Comparison of ENCODE assay signal across 8 mouse cellular contexts in genomic region chr12:112721424-112722239, GRCm38 (mm10). TPM values are rescaled to one million over a fixed set of nuclear protein-coding genes. Genes with fewer than 3 reads are reported as not detected.
A peak's percentile ranks its signal among the peaks of the same experiment; 100 is the strongest.
DNase-seq lines count a peak whose midpoint lies in the region; ATAC-seq and TF ChIP-seq lines count a peak whose summit lies in the region.

No protein-coding gene starts in this region.

- H3K4me3 ChIP-seq in embryonic facial prominence, embryonic 14.5 days (ENCODE audit: low read depth, low read length) = peak overlapping the region; percentile 85
- H3K4me3 ChIP-seq in hindbrain, embryonic 15.5 days = peak overlapping the region; percentile 92
- peak overlapping the region; percentile 94 for H3K4me3 ChIP-seq in liver, adult 2 months (ENCODE audit: insufficient read depth, low read depth, low read length)
- H3K4me3 ChIP-seq in myocyte = no peak overlapping the region

- H3K36me3 ChIP-seq in embryonic facial prominence, embryonic 14.5 days (ENCODE audit: control insufficient read depth, insufficient read depth, low read length) = peaks cover 15% of the 10 kb centered on the region; the same call in 1 of the 2 replicates
- no peaks in the 10 kb centered on the region for H3K36me3 ChIP-seq in hindbrain, embryonic 15.5 days
- no peaks in the 10 kb centered on the region for H3K36me3 ChIP-seq in liver, adult 2 months (ENCODE audit: control insufficient read depth, insufficient read depth, low read length)
- no peaks in the 10 kb centered on the region for H3K36me3 ChIP-seq in myocyte (ENCODE audit: control insufficient read depth, insufficient read depth)

- DNase-seq in adrenal gland, adult (ENCODE audit: inconsistent age in 2 of 2, low spot score in 1 of 2) = peak; percentile 75 to 83
- no peak for DNase-seq in adrenal gland, adult 8-10 months
- peak; percentile 55 to 62 for DNase-seq in adrenal gland, adult 18-20 months (ENCODE audit: low spot score in 2 of 2)
- peak; percentile 86 for DNase-seq in embryonic facial prominence, embryonic 14.5 days (ENCODE audit: low spot score)
- DNase-seq in liver, adult 2 months (ENCODE audit: extremely low read depth, low read depth, low spot score) = peak; percentile 87
- peak; percentile 47 to 62 for DNase-seq in thymus, postnatal 36 days

- H3ac ChIP-seq in myocyte (ENCODE audit: control insufficient read depth, insufficient read length) = peak overlapping the region; percentile 21

- H3K79me2 ChIP-seq in liver, adult 2 months (ENCODE audit: control insufficient read depth, insufficient read depth, low read length) = peaks cover 25% of the 10 kb centered on the region; the same call in 1 of the 2 replicates
- peaks cover 5% of the 10 kb centered on the region for H3K79me2 ChIP-seq in myocyte (ENCODE audit: control insufficient read depth, insufficient read depth)

- H3K27ac ChIP-seq in embryonic facial prominence, embryonic 14.5 days (replicated peaks; ENCODE audit: low read depth, low read length) = peak overlapping the region; percentile 82
- H3K27ac ChIP-seq in hindbrain, embryonic 15.5 days (replicated peaks) = peak overlapping the region; percentile 65
- H3K27ac ChIP-seq in liver, adult 2 months (replicated peaks; ENCODE audit: insufficient read depth, low read depth, low read length) = peak overlapping the region; percentile 91

- peak overlapping the region; percentile 89 for H3K9ac ChIP-seq in embryonic facial prominence, embryonic 14.5 days (ENCODE audit: low read depth, low read length)
- H3K9ac ChIP-seq in hindbrain, embryonic 15.5 days = peak overlapping the region; percentile 93
- H3K9ac ChIP-seq in liver, adult 2 months (ENCODE audit: low read depth, low read length) = peak overlapping the region; percentile 82

- peak; percentile 63 for TF ChIP-seq POLR2A in liver, adult 2 months (IDR thresholded peaks at IDR 0.05; ENCODE audit: extremely low read depth, insufficient read depth, low read length)
- TF ChIP-seq POLR2A in myocyte (IDR thresholded peaks at IDR 0.05; ENCODE audit: insufficient read length, low read depth) = peak; percentile 84

- 3% methylated on average over 37 of the region's 69 CpGs for WGBS in embryonic facial prominence, embryonic 14.5 days
- 4% methylated on average over 40 of the region's 69 CpGs for WGBS in hindbrain, embryonic 15.5 days
- WGBS in liver, adult 2 months = 4% methylated on average over 63 of the region's 69 CpGs

- peak; percentile 80 for ATAC-seq in embryonic facial prominence, embryonic 14.5 days (ENCODE audit: low read depth)
- ATAC-seq in hindbrain, embryonic 15.5 days (ENCODE audit: low FRiP score, low read depth) = peak; percentile 21

- no peaks in the 10 kb centered on the region for H3K9me3 ChIP-seq in embryonic facial prominence, embryonic 14.5 days (ENCODE audit: control insufficient read depth, low read length)
- no peaks in the 10 kb centered on the region for H3K9me3 ChIP-seq in hindbrain, embryonic 15.5 days

- H3K4me1 ChIP-seq in embryonic facial prominence, embryonic 14.5 days (ENCODE audit: control insufficient read depth, insufficient read depth, low read length) = peaks cover 24% of the 10 kb centered on the region
- peaks cover 51% of the 10 kb centered on the region for H3K4me1 ChIP-seq in hindbrain, embryonic 15.5 days (replicated peaks)
- H3K4me1 ChIP-seq in liver, adult 2 months (ENCODE audit: control insufficient read depth, insufficient read depth, low read length) = peaks cover 10% of the 10 kb centered on the region

- H3K4me2 ChIP-seq in embryonic facial prominence, embryonic 14.5 days (ENCODE audit: low read depth, low read length) = peak overlapping the region; percentile 88
- peak overlapping the region; percentile 91 for H3K4me2 ChIP-seq in hindbrain, embryonic 15.5 days
- peak overlapping the region; percentile 86 for H3K4me2 ChIP-seq in myocyte (ENCODE audit: low read depth)

- 0 out of 2 replicates have a peak, but pooled peaks cover 5% of the 10 kb centered on the region for H3K27me3 ChIP-seq in embryonic facial prominence, embryonic 14.5 days (replicated peaks; ENCODE audit: control insufficient read depth, insufficient read depth, low read length)
- H3K27me3 ChIP-seq in hindbrain, embryonic 15.5 days = peaks cover 2% of the 10 kb centered on the region; the same call in 1 of the 2 replicates
- H3K27me3 ChIP-seq in liver, adult 2 months (ENCODE audit: control insufficient read depth, insufficient read depth, low read length) = no peaks in the 10 kb centered on the region
- H3K27me3 ChIP-seq in myocyte (ENCODE audit: control insufficient read depth, insufficient read depth, insufficient read length) = no peaks in the 10 kb centered on the region

- TF ChIP-seq CTCF in liver, adult 2 months (IDR thresholded peaks at IDR 0.05; ENCODE audit: low read depth, low read length) = no peak

TF ChIP-seq in myocyte, 11 proteins besides CTCF, POLR2A, EP300 and RAD21:
- TF ChIP-seq TCF12 (IDR thresholded peaks at IDR 0.05; ENCODE audit: insufficient read depth, poor library complexity, severe bottlenecking) (no peak), MYOD1 (IDR thresholded peaks at IDR 0.05; ENCODE audit: control insufficient read depth in 1 of 3, insufficient read length in 2 of 3, low read depth in 2 of 3) (no peak), CEBPB (IDR thresholded peaks at IDR 0.05; ENCODE audit: insufficient read depth, poor library complexity, severe bottlenecking) (no peak), E2F4 (IDR thresholded peaks at IDR 0.05; ENCODE audit: insufficient read depth) (no peak), POLR2AphosphoS2 (IDR thresholded peaks at IDR 0.05; ENCODE audit: insufficient read length, low read depth) (no peak), TCF3 (IDR thresholded peaks at IDR 0.05; ENCODE audit: insufficient read length, low read depth) (no peak), SRF (IDR thresholded peaks at IDR 0.05; ENCODE audit: control insufficient read depth, insufficient read length, low read depth) (no peak), REST (IDR thresholded peaks at IDR 0.05; ENCODE audit: insufficient read depth, insufficient read length) (no peak), MAX (IDR thresholded peaks at IDR 0.05; ENCODE audit: low read depth) (no peak), USF1 (IDR thresholded peaks at IDR 0.05; ENCODE audit: low read depth) (no peak), MYOG (IDR thresholded peaks at IDR 0.05; ENCODE audit: control insufficient read depth in 1 of 3, insufficient read depth in 1 of 3, insufficient read length in 2 of 3, low read depth in 2 of 3) (no peak)

RNA-seq across cellular contexts. Expression of gene Cep170b, which starts 1.4 kb away (rescaled TPM):
- total RNA-seq in adrenal gland, adult 8-10 months (2022) = 10 to 100 TPM; 43.6 to 74.0 (median 59.1) TPM
- total RNA-seq in adrenal gland, adult 18-20 months (2021) = 10 to 100 TPM; 36.4 to 48.5 TPM
- 13.3 and 14.4 TPM in 2 replicates for polyA plus RNA-seq in embryonic facial prominence, embryonic 14.5 days (2014; fragmentation: Nextera tagmentation; extraction: Ambion mirVana)
- polyA plus RNA-seq in hindbrain, embryonic 15.5 days (2015; fragmentation: Nextera tagmentation; extraction: Ambion mirVana) = 45.7 and 48.8 TPM in 2 replicates
- total RNA-seq in liver, adult 2 months (2014; rRNA removed) = 7.9 and 9.5 TPM in 2 replicates
- polyA plus RNA-seq in liver, adult 2 months (2012; rRNA removed) = 26.2 and 29.7 TPM in 2 replicates
- polyA plus RNA-seq in myocyte (2012; fragmentation: generic; extraction: Trizol) = 22.8 TPM

RNA-seq across cellular contexts. Expression of gene Pld4, which starts 38.8 kb away (rescaled TPM):
- 10 to 100 TPM in 3 of 4 experiments, 1 to 10 TPM in 1; 9.1 to 21.7 (median 15.5) TPM for total RNA-seq in adrenal gland, adult 8-10 months (2022)
- 10 to 100 TPM; 11.2 to 18.1 TPM for total RNA-seq in adrenal gland, adult 18-20 months (2021)
- 12.8 and 13.0 TPM in 2 replicates for polyA plus RNA-seq in embryonic facial prominence, embryonic 14.5 days (2014; fragmentation: Nextera tagmentation; extraction: Ambion mirVana)
- 6.3 and 9.2 TPM in 2 replicates for polyA plus RNA-seq in hindbrain, embryonic 15.5 days (2015; fragmentation: Nextera tagmentation; extraction: Ambion mirVana)
- total RNA-seq in liver, adult 2 months (2014; rRNA removed) = 8.5 and 9.5 TPM in 2 replicates
- 10.0 and 20.5 TPM in 2 replicates for polyA plus RNA-seq in liver, adult 2 months (2012; rRNA removed)
- polyA plus RNA-seq in myocyte (2012; fragmentation: generic; extraction: Trizol) = 0.08 TPM

RNA-seq across cellular contexts. Expression of gene Zbtb42, which starts 43.0 kb away (rescaled TPM):
- total RNA-seq in adrenal gland, adult 8-10 months (2022) = 10 to 100 TPM in 3 of 4 experiments, 1 to 10 TPM in 1; 8.7 to 20.1 (median 15.9) TPM
- 1 to 10 TPM; 4.5 to 6.9 TPM for total RNA-seq in adrenal gland, adult 18-20 months (2021)
- 3.7 and 3.8 TPM in 2 replicates for polyA plus RNA-seq in embryonic facial prominence, embryonic 14.5 days (2014; fragmentation: Nextera tagmentation; extraction: Ambion mirVana)
- polyA plus RNA-seq in hindbrain, embryonic 15.5 days (2015; fragmentation: Nextera tagmentation; extraction: Ambion mirVana) = 2.3 and 4.2 TPM in 2 replicates
- total RNA-seq in liver, adult 2 months (2014; rRNA removed) = 0.83 and 1.9 TPM in 2 replicates
- 7.9 and 10.1 TPM in 2 replicates for polyA plus RNA-seq in liver, adult 2 months (2012; rRNA removed)
- 4.4 TPM for polyA plus RNA-seq in myocyte (2012; fragmentation: generic; extraction: Trizol)

RNA-seq across cellular contexts. Expression of gene Akt1, which starts 46.9 kb away (rescaled TPM):
- total RNA-seq in adrenal gland, adult 8-10 months (2022) = 100 to 1,000 TPM; 275 to 460 (median 313) TPM
- 100 to 1,000 TPM; 184 to 355 TPM for total RNA-seq in adrenal gland, adult 18-20 months (2021)
- 76.4 and 84.0 TPM in 2 replicates for polyA plus RNA-seq in embryonic facial prominence, embryonic 14.5 days (2014; fragmentation: Nextera tagmentation; extraction: Ambion mirVana)
- 150 and 159 TPM in 2 replicates for polyA plus RNA-seq in hindbrain, embryonic 15.5 days (2015; fragmentation: Nextera tagmentation; extraction: Ambion mirVana)
- total RNA-seq in liver, adult 2 months (2014; rRNA removed) = 30.5 and 31.8 TPM in 2 replicates
- 56.7 and 60.5 TPM in 2 replicates for polyA plus RNA-seq in liver, adult 2 months (2012; rRNA removed)
- 352 TPM for polyA plus RNA-seq in myocyte (2012; fragmentation: generic; extraction: Trizol)
